Mouse (Mus musculus): ENCODE measurements around the gene Suox.
"Not testable (repeated sequence)": the region's sequence is repeated elsewhere in the genome, so short reads cannot be mapped to it uniquely, and the experiment has no call there.

Suox gene

DNA sequence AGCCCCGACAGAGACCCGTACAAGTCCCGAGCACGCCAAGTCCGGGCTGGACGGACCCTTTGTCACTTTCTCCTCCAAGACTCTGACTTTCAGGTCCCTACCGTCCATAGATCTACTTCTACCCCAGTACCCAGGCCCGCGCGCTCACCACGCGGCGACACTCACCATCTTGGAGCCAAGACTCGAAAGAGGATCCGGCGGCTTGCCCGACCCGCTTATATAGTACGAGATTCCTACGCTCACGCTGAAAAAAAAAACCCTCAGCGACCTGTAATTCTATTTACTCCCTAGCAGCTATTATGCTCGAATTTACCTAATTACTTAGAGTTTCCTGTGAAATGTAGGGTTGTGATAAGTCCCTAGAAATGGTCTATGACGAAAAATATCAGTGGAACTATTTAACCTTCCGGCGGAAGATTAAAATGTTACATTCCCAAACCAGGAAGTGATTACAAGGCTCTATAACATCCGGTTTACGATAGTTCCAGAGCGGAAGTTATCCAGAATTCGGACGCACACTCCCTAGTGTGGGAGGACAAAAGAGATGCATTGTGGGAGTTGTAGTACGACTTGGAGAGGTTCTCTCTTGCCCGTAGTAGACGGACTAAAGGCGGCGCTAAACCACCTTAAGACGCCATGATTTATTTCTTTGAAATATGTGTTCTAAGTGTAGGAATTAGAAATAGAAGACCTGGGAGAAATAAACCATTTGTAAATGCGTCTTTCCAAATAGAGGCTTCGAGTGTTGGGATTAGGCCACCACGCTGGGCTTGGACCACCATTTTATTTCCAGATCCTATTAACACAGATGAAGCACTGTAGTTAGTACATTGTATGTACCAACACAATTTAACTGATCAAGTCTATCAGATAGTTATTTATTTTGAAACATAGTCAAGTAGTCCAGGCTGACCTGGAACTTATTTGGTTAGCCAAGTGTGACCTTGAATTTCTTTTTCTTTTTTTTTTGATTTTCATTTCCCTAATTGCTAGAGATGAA, 47.3 kb downstream of the Suox start, which contains the start of gene Rps26:
Gene Rps26, minus strand, starts transcription at position 437 of the 1,000 bp plus-strand sequence.
- DNase-seq = peak; percentile 97

DNA sequence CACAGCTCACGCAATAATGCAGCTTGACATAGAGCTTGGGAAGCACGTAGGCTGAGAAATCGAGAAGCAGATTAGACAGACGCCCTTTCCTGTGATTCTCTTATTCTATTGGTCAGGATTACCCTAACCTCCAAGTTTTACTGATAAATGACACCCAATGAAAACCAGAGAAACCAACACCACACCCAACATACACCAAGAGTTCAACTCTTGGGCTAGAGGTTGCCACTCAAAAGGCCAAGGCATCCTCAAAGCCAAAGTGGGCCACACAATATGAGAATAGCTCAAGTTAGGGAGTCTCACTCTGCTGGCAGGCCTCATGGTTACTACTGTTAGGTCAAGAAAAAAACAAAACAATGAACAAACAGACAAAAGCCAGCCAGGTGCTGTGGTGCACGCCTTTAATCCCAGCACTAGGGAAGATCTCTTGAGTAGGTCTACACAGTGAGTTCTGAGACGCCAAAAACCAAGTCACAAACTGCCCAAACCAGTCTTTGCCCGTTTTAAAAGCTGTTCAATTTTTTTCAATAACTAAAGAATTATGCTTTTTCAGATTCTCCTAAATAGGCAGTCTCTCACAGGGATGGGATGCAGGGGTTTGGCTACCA, 48.5 kb downstream of the Suox start:
- DNase-seq = no peak

DNA sequence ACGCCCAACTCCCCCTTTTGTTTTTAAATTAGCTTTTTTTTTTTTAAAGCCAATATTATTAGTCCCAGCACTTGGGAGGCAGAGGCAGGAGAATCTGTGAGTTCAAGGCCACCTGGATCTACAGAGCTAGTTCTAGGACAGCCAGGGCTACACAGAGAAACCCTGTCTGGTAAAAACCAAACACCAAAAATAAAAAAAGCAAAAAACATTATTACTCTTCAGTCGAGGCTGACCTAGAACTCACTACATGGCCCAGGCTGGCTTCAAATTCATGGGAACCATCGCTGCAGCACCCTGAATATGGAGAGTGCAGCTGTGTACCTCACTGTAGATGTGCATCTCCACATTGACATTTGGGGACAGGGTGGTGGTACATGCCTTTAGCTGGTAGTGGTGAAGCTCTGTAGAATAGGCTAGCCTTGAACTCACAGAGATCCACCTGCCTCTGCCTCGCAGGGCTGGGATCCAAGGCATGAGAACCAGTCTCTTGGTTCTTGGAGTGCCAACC, 50.7 kb downstream of the Suox start:
- not testable (repeated sequence) for DNase-seq

- no peak for DNase-seq
These were observed 51.2 kb downstream of the Suox start for GRCm38 (mm10) chr10:128622702-128623101.

DNA sequence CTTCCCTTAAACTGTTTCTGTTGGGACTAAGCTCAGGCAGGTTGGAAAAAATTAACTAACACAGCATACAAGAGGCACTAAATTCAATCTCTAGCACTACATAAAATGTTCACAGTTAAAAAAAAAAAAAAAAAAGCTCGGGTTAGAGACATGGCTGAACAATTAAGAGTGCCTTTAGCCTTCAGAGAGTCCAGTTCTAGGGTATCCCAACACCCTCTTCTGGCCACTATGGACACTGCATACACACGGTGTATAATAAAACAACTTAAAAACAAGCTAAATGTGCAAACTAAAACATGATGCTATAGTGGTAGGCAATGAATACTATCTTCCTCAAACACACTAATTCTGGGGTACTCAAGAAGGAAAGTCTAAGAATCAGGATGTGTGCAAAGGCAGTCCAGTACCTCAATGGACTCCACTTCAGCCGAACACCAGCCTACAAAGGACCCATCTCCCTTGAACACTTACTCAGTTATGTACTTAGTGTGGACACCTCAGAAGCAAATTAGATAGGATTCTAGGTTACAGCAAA, 51.8 kb downstream of the Suox start:
- DNase-seq = no peak

GRCm38 (mm10) chr10:128620241-128620640, 53.6 kb downstream of the Suox start:
- no peak for DNase-seq

Data from layer of hippocampus, adult 9-11 months (tissue).